Mouse (Mus musculus) lung, adult 2 months (tissue): ENCODE measurements around the gene Wsb1.

Experiments used
- CTCF ChIP-seq: fragments of 200-500 bp; IDR thresholded peaks from 2 replicates; pipeline ENCODE4 v1.5.1; 2011; ENCODE audit warnings: mild to moderate bottlenecking, low read length, control low read depth; ENCODE audit not compliant: insufficient read depth
- POLR2A ChIP-seq: fragments of 200-500 bp; IDR thresholded peaks from 2 replicates; pipeline ENCODE4 v1.6.1; 2011; ENCODE audit warnings: low read depth, mild to moderate bottlenecking, control low read depth, low read length, borderline replicate concordance; ENCODE audit errors: extremely low read depth

DNA sequence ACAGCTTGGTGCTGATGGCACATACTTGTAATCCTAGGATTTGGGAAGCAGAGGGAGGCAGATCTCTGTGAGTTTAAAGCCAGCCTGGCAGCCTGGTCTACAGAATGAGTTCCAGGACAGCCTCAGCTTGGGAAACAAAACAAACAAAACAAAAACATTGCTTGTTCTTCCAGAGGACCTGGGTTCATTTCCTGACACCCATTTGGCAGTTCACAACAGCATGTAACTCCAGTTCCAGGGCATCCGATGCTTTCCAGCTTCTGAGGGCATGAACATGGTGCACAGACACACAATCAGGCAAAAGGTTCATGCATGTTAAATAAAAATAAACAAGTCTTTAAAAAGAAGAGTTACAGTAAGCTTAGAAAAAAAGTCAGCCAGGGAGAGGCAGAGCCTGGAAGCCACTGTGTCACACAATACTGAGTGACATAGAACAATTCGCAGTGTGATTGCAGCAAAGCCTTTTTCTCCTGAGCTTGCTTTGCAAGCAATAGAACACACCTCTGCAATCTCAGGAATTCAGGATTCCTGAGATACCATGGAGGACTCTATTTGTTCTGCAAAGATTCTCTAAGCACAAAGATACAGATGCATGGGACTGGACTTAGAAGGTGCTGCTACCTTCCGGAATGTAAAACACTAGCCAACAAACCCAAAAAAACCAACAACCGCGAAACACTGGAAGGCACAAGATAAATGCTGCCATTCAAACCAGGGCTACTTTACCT, 34.6 kb upstream of the Wsb1 start:
- TF ChIP-seq POLR2A (no peak), CTCF (no peak)
